Mouse (Mus musculus) lung, embryonic 16.5 days (tissue): ENCODE measurements around the gene Adgrb2. TPM values are rescaled to one million over a fixed set of nuclear protein-coding genes. Genes with fewer than 3 reads are reported as not detected.

Experiments
- ATAC-seq: fragments of 200-750 bp; cut with Nextera tagmentation; 2 replicates; pipeline ENCODE4 v1.8.0; 2017; ENCODE audit warnings: low read depth, mild to moderate bottlenecking, moderate library complexity
- H3K27ac ChIP-seq: fragments of 300-500 bp; sonication (generic); 2 replicates; pipeline ENCODE4 v1.5.1; 2014; ENCODE audit warnings: mild to moderate bottlenecking, control low read depth, low read length
- H3K27me3 ChIP-seq: fragments of 300-500 bp; sonication (generic); 2 replicates; pipeline ENCODE4 v1.6.1; 2014; ENCODE audit warnings: low read depth, low read length, mixed read lengths; ENCODE audit not compliant: control insufficient read depth, insufficient read depth
- H3K36me3 ChIP-seq: fragments of 300-500 bp; sonication (generic); 2 replicates; pipeline ENCODE4 v1.6.1; 2014; ENCODE audit warnings: low read length; ENCODE audit not compliant: control insufficient read depth, insufficient read depth
- H3K4me1 ChIP-seq: fragments of 300-500 bp; sonication (generic); replicated peaks from 2 replicates; pipeline ENCODE4 v1.6.1; 2014; ENCODE audit warnings: low read length, mixed read lengths; ENCODE audit not compliant: control insufficient read depth, insufficient read depth
- H3K4me2 ChIP-seq: fragments of 300-500 bp; sonication (generic); 2 replicates; pipeline ENCODE4 v1.6.1; 2014; ENCODE audit warnings: low read depth, low read length, control low read depth
- H3K4me3 ChIP-seq: fragments of 300-500 bp; sonication (generic); 2 replicates; pipeline ENCODE4 v1.5.1; 2014; ENCODE audit warnings: mild to moderate bottlenecking, low read length, control low read depth
- H3K9ac ChIP-seq: fragments of 300-500 bp; sonication (generic); 2 replicates; pipeline ENCODE4 v1.6.1; 2014; ENCODE audit warnings: low read length, control low read depth
- H3K9me3 ChIP-seq: fragments of 300-500 bp; sonication (generic); 2 replicates; pipeline ENCODE4 v1.6.1; 2016; ENCODE audit warnings: low read length; ENCODE audit not compliant: control insufficient read depth
- WGBS: fragments of 180-500 bp; shearing (Covaris S2); extraction: QIAGEN DNeasy Blood & Tissue Kit; methylation state at CpG from one replicate; pipeline ENCODE4 v1.1.7; 2014; 5-methylcytosine and 5-hydroxymethylcytosine counted together
- polyA plus RNA-seq: library from polyadenylated mRNA; unstranded; fragments of >200 nt; fragmentation: Nextera tagmentation; extraction: Ambion mirVana; gene quantifications from 2 replicates; pipeline ENCODE4 v1.2.1, GENCODE M21; 2015

Gene Adgrb2
- polyA plus RNA-seq, 1 experiment from 2014 or later, result 0.40 TPM

- peak; percentile 15 for ATAC-seq
- Histone ChIP-seq H3K4me1 (peaks cover 28% of the 10 kb centered on the region), H3K9ac (no peak overlapping the region), H3K4me3 (peak overlapping the region; percentile 66), H3K36me3 (no peaks in the 10 kb centered on the region), H3K4me2 (peak overlapping the region; percentile 98), H3K27me3 (peaks cover 54% of the 10 kb centered on the region), H3K9me3 (no peaks in the 10 kb centered on the region), H3K27ac (no peak overlapping the region)
- WGBS, result 3% methylated on average over 15 of the region's 15 CpGs
Measured at GRCm38 (mm10) chr4:129983764-129984420, 778 bp upstream of the Adgrb2 start.

GRCm38 (mm10) chr4:129985161-129985670 is 546 bp downstream of the Adgrb2 start:
- no peaks in the 10 kb centered on the region for H3K36me3 ChIP-seq
- no peak overlapping the region for H3K27ac ChIP-seq
- peaks cover 54% of the 10 kb centered on the region for H3K27me3 ChIP-seq
- H3K4me2 ChIP-seq, result peak overlapping the region; percentile 98
- ATAC-seq, result peak; percentile 21; the same call in 1 of the 2 replicates
- H3K9ac ChIP-seq, result peak overlapping the region; percentile 65
- peaks cover 28% of the 10 kb centered on the region for H3K4me1 ChIP-seq
- H3K4me3 ChIP-seq, result peak overlapping the region; percentile 66
- no peaks in the 10 kb centered on the region for H3K9me3 ChIP-seq
- 1% methylated on average over 28 of the region's 48 CpGs for WGBS

- Histone ChIP-seq H3K4me2 (peak overlapping the region; percentile 98), H3K36me3 (no peaks in the 10 kb centered on the region), H3K9ac (peak overlapping the region; percentile 65), H3K4me1 (peaks cover 28% of the 10 kb centered on the region), H3K27me3 (peaks cover 54% of the 10 kb centered on the region), H3K9me3 (no peaks in the 10 kb centered on the region), H3K4me3 (peak overlapping the region; percentile 66), H3K27ac (no peak overlapping the region)
- under 1% methylated on average over 57 of the region's 58 CpGs for WGBS
- 0 out of 2 replicates have a peak, but pooled peaks have one; percentile 4 for ATAC-seq
Measured at GRCm38 (mm10) chr4:129985671-129986441, 1.2 kb downstream of the Adgrb2 start.

GRCm38 (mm10) chr4:129987825-129988504 is 3.3 kb downstream of the Adgrb2 start:
- Histone ChIP-seq H3K4me1 (peaks cover 28% of the 10 kb centered on the region), H3K9me3 (no peaks in the 10 kb centered on the region), H3K27me3 (peaks cover 40% of the 10 kb centered on the region), H3K4me2 (peak overlapping the region; percentile 88), H3K27ac (no peak overlapping the region), H3K4me3 (peak overlapping the region; percentile 60), H3K9ac (peak overlapping the region; percentile 64), H3K36me3 (no peaks in the 10 kb centered on the region)
- WGBS, result 2% methylated on average over 41 of the region's 53 CpGs
- ATAC-seq, result peak; percentile 30

DNA sequence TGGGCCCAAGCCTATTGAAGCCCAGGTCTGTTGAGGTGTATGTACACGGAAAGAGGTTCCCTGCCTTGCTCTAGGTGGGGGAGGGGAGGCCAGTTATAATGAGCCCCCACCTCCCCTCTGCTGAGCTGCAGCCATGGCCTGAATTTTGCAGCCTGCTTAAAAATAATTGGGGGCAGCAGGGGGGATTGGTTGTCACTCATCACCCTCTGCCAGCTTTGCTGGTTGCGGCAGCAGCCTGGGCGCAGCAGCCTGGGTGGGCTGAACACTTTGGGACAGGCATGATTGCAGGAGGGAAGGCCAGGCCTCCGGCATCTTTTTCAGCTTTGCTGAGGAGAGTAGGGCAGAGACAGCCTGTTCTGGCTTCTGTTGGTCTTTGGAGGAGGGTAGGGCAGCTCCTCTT is 5.3 kb downstream of the Adgrb2 start:
- no peaks in the 10 kb centered on the region for H3K36me3 ChIP-seq
- peaks cover 26% of the 10 kb centered on the region for H3K27me3 ChIP-seq
- no peaks in the 10 kb centered on the region for H3K9me3 ChIP-seq
- no peak overlapping the region for H3K27ac ChIP-seq
- 68% methylated on average over 4 of the region's 4 CpGs for WGBS
- H3K9ac ChIP-seq, result no peak overlapping the region
- ATAC-seq, result no peak
- peaks cover 20% of the 10 kb centered on the region for H3K4me1 ChIP-seq
- no peak overlapping the region for H3K4me3 ChIP-seq
- H3K4me2 ChIP-seq, result no peak overlapping the region

GRCm38 (mm10) chr4:129992720-129993119 is 8.1 kb downstream of the Adgrb2 start:
- H3K9ac ChIP-seq, result no peak overlapping the region
- peaks cover 6% of the 10 kb centered on the region; the same call in 1 of the 2 replicates for H3K27me3 ChIP-seq
- no peak overlapping the region for H3K4me2 ChIP-seq
- WGBS, result 75% methylated on average over 16 of the region's 16 CpGs
- no peak for ATAC-seq
- no peaks in the 10 kb centered on the region for H3K36me3 ChIP-seq
- no peak overlapping the region for H3K27ac ChIP-seq
- H3K4me3 ChIP-seq, result no peak overlapping the region
- H3K4me1 ChIP-seq, result no peaks in the 10 kb centered on the region; the same call in 1 of the 2 replicates
- no peaks in the 10 kb centered on the region for H3K9me3 ChIP-seq

GRCm38 (mm10) chr4:129993213-129993612 is 8.5 kb downstream of the Adgrb2 start:
- Histone ChIP-seq H3K27me3 (peaks cover 2% of the 10 kb centered on the region; the same call in 1 of the 2 replicates), H3K4me2 (no peak overlapping the region), H3K9ac (no peak overlapping the region), H3K4me1 (no peaks in the 10 kb centered on the region), H3K9me3 (no peaks in the 10 kb centered on the region), H3K27ac (no peak overlapping the region), H3K36me3 (no peaks in the 10 kb centered on the region), H3K4me3 (no peak overlapping the region)
- ATAC-seq, result no peak
- 79% methylated on average over 5 of the region's 5 CpGs for WGBS

DNA sequence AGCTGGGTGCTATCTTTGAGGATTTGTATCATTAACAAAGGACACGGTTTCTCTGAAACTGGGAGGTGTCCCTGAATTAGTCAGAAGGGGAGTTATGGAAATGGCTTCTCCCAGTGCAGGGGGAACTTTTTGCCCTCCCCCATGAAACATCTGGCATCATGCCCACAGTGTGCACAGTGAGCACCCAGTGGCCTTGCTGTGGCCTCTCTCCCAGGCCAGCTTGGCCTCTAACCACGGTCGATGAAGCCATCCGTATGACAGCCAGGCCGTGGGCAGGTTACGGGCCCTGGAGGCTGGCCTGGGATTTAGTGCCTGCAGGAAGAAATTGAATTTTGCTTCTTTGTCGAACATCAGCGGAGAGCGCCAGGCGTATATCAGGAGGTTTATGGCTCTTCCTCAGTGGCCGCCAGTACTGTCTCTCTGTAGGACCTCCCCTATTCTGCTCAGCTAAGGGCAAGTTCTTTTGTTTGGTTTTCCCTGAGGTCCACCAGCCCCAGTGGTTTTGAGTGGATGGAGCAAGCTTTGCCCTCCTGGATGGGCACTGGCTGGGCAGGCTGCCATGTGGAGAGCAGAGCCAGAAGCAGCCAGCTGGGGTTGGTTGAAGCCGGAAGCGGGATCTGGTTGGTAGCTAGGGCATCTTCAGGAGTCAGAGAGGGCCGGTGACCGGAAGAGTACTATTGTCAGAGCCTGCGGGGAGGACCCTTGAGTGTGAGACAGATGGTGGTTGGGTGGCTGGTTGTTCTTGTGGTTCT is 9.4 kb downstream of the Adgrb2 start:
- ATAC-seq, result no peak
- no peaks in the 10 kb centered on the region for H3K27me3 ChIP-seq
- no peaks in the 10 kb centered on the region for H3K4me1 ChIP-seq
- no peak overlapping the region for H3K4me3 ChIP-seq
- no peak overlapping the region for H3K27ac ChIP-seq
- H3K36me3 ChIP-seq, result no peaks in the 10 kb centered on the region
- no peak overlapping the region for H3K4me2 ChIP-seq
- no peaks in the 10 kb centered on the region for H3K9me3 ChIP-seq
- H3K9ac ChIP-seq, result no peak overlapping the region
- WGBS, result 83% methylated on average over 16 of the region's 16 CpGs
